In the genomic region with DNA sequence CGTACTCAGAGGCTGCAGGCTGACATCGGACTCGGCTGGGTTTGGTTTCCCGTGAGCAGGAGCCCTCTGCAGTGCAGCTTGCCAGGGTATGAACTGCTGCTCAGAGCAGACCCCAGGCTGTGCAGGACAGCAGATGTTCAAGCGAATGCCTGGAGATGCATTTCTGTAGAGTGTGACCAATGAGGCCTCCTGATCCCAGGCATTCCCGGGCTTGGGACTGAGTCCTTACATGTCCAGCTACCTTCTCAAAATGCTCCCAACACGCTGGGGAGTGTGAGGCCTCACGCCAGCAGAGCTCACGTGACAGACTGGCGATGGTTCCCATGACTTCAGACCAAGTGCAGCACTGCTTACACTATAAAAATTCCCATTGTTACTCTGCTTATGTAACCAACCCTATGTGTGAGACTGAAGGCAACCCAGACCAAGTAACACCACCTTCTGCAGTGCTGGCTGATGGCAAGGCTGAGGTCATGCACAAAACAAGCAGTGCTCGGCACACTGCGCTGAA, we compare ENCODE assay signal across 8 mouse cellular contexts.
DNase-seq lines count a peak whose midpoint lies in the region; ATAC-seq and TF ChIP-seq lines count a peak whose summit lies in the region.

No protein-coding gene starts in this region.

- DNase-seq in layer of hippocampus, adult 11-12 months (ENCODE audit: low spot score), result peak; percentile 72
- DNase-seq in layer of hippocampus, postnatal 25 days (ENCODE audit: extremely low spot score in 1 of 2, low spot score in 1 of 2), result no peak
- DNase-seq in hindbrain, postnatal 0 days (ENCODE audit: low spot score), result peak; percentile 48
- no peak for DNase-seq in midbrain, embryonic 14.5 days
- no peak for DNase-seq in natural killer cell, adult 2 months (ENCODE audit: low spot score in 2 of 2)
- no peak for DNase-seq in thymus, adult 2 months
- DNase-seq in testis, postnatal 14 days (ENCODE audit: low spot score), result no peak

- H3K27me3 ChIP-seq in forebrain, embryonic 15.5 days, result no peaks in the 10 kb centered on the region
- H3K27me3 ChIP-seq in hindbrain, postnatal 0 days (ENCODE audit: insufficient read depth, low read length), result no peaks in the 10 kb centered on the region
- H3K27me3 ChIP-seq in midbrain, embryonic 14.5 days (ENCODE audit: control insufficient read depth, insufficient read depth, low read length), result no peaks in the 10 kb centered on the region
- H3K27me3 ChIP-seq in thymus, adult 2 months (ENCODE audit: control insufficient read depth, insufficient read depth, low read length), result no peaks in the 10 kb centered on the region

- H3K4me1 ChIP-seq in forebrain, embryonic 15.5 days, result peaks cover 35% of the 10 kb centered on the region
- peaks cover 6% of the 10 kb centered on the region; the same call in 1 of the 2 replicates for H3K4me1 ChIP-seq in hindbrain, postnatal 0 days (ENCODE audit: insufficient read depth, low read length)
- H3K4me1 ChIP-seq in midbrain, embryonic 14.5 days (ENCODE audit: control insufficient read depth, insufficient read depth, low read length), result no peaks in the 10 kb centered on the region
- H3K4me1 ChIP-seq in thymus, adult 2 months (replicated peaks; ENCODE audit: control insufficient read depth, insufficient read depth, low read length), result no peaks in the 10 kb centered on the region

- H3K36me3 ChIP-seq in forebrain, embryonic 15.5 days, result peaks cover 4% of the 10 kb centered on the region; the same call in 1 of the 2 replicates
- no peaks in the 10 kb centered on the region for H3K36me3 ChIP-seq in hindbrain, postnatal 0 days (ENCODE audit: insufficient read depth, low read length)
- H3K36me3 ChIP-seq in midbrain, embryonic 14.5 days (ENCODE audit: control insufficient read depth, insufficient read depth, low read length), result peaks cover 34% of the 10 kb centered on the region
- H3K36me3 ChIP-seq in thymus, adult 2 months (ENCODE audit: control insufficient read depth, insufficient read depth, low read length), result no peaks in the 10 kb centered on the region

- H3K4me2 ChIP-seq in forebrain, embryonic 15.5 days (replicated peaks), result no peak overlapping the region
- no peak overlapping the region for H3K4me2 ChIP-seq in hindbrain, postnatal 0 days (ENCODE audit: low read depth, low read length)
- no peak overlapping the region for H3K4me2 ChIP-seq in midbrain, embryonic 14.5 days (ENCODE audit: low read length)

- no peak overlapping the region for H3K9ac ChIP-seq in forebrain, embryonic 15.5 days (replicated peaks)
- H3K9ac ChIP-seq in hindbrain, postnatal 0 days (replicated peaks; ENCODE audit: low read length), result no peak overlapping the region
- no peak overlapping the region for H3K9ac ChIP-seq in midbrain, embryonic 14.5 days (replicated peaks; ENCODE audit: low read length)

- no peak overlapping the region for H3K27ac ChIP-seq in forebrain, embryonic 15.5 days (replicated peaks)
- no peak overlapping the region for H3K27ac ChIP-seq in hindbrain, postnatal 0 days
- H3K27ac ChIP-seq in midbrain, embryonic 14.5 days (replicated peaks; ENCODE audit: low read depth, low read length), result no peak overlapping the region
- H3K27ac ChIP-seq in thymus, adult 2 months (ENCODE audit: control insufficient read depth, insufficient read depth, low read length), result no peak overlapping the region

- no peak for TF ChIP-seq CTCF in hindbrain, postnatal 0 days (IDR thresholded peaks at IDR 0.05; ENCODE audit: low read depth)
- TF ChIP-seq CTCF in thymus, adult 2 months (IDR thresholded peaks at IDR 0.05; ENCODE audit: borderline replicate concordance, control insufficient read depth, extremely low read depth, insufficient read depth, low read length, poor library complexity), result no peak

- H3K9me3 ChIP-seq in forebrain, embryonic 15.5 days, result no peaks in the 10 kb centered on the region
- H3K9me3 ChIP-seq in hindbrain, postnatal 0 days (ENCODE audit: low read length), result no peaks in the 10 kb centered on the region
- H3K9me3 ChIP-seq in midbrain, embryonic 14.5 days (ENCODE audit: control insufficient read depth, low read length), result no peaks in the 10 kb centered on the region

- no peak overlapping the region for H3K4me3 ChIP-seq in forebrain, embryonic 15.5 days
- no peak overlapping the region for H3K4me3 ChIP-seq in hindbrain, postnatal 0 days (ENCODE audit: low read length)
- no peak overlapping the region for H3K4me3 ChIP-seq in midbrain, embryonic 14.5 days (replicated peaks; ENCODE audit: low read depth, low read length)
- H3K4me3 ChIP-seq in thymus, adult 2 months (ENCODE audit: control insufficient read depth, insufficient read depth, low read length), result no peak overlapping the region

- WGBS in forebrain, embryonic 15.5 days, result 62% methylated on average over 12 of the region's 12 CpGs
- WGBS in hindbrain, postnatal 0 days, result 37% methylated on average over 12 of the region's 12 CpGs
- 65% methylated on average over 12 of the region's 12 CpGs for WGBS in midbrain, embryonic 14.5 days
- 94% methylated on average over 12 of the region's 12 CpGs for WGBS in thymus, adult 2 months

- TF ChIP-seq POLR2A in thymus, adult 2 months (IDR thresholded peaks at IDR 0.05; ENCODE audit: control insufficient read depth, extremely low read depth, insufficient read depth, low read length, poor library complexity), result no peak

- peak; percentile 31; the same call in 1 of the 2 replicates for ATAC-seq in forebrain, embryonic 15.5 days (replicated peaks)
- peak; percentile 63 for ATAC-seq in hindbrain, postnatal 0 days
- ATAC-seq in midbrain, embryonic 14.5 days (ENCODE audit: low FRiP score, low TSS enrichment), result peak; percentile 31; the same call in 1 of the 2 replicates

Comparison
In these comparisons a context has a peak if more than half of its experiments do, and no peak if none do; other contexts are left out.
1. DNase-seq: peak in layer of hippocampus, adult 11-12 months (single experiment) and hindbrain, postnatal 0 days (single experiment); none in layer of hippocampus, postnatal 25 days (0 of 2), midbrain, embryonic 14.5 days (single experiment), natural killer cell, adult 2 months (0 of 2), thymus, adult 2 months (single experiment) and testis, postnatal 14 days (single experiment).
2. Peak in every context shown above with its lines, with median percentiles within 50 percentile points of each other: ATAC-seq.